Mouse (Mus musculus) Muller cell, postnatal 12 days (primary cell): ENCODE data around the gene Cenpb.
A peak's percentile ranks its signal among the peaks of the same experiment; 100 is the strongest.

Source experiments
- DNase-seq: peaks from one replicate; pipeline ENCODE4 v3.0.0-alpha.2; 2015; ENCODE audit errors: inconsistent ontology term

Gene Cenpb

DNA sequence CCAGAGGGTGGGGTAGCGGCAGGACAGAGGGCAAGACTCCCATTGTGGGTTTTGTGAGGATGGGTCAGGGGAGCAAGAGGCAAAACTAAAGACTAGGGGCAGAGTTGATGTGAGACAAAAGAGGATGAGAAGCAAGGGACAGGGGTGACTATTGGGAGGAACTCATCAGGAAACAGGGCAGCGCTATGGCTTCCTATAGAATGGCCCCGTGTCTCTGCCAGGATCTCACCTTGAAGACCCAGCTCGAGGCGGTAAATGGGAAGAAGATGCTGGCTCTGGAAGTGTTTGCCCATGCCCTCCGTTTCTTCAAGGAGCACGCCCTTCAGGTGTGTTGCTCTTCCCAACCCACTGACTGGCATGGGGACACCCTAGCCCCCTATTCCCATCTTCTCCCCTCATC, 41.1 kb downstream of the Cenpb start:
- DNase-seq = no peak

DNA sequence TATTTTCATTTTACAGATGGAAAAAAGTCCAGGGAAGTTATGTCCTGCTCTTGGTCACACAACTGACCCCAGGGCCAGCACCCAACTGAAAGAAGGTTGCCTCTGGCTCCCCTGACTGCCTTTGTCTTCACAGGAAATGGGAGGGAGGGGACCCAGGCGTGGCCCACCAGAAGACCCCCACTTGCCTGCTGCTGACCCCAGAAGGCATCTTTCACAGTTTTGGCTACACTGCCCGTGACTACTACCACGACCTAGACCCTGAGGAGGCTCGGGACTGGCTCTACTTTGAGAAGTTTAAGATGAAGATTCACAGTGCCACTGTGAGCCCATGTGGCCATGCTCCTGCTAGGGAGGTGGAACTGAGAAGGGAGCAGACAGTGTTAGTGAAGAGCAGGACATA, 41.6 kb downstream of the Cenpb start:
- no peak for DNase-seq

DNA sequence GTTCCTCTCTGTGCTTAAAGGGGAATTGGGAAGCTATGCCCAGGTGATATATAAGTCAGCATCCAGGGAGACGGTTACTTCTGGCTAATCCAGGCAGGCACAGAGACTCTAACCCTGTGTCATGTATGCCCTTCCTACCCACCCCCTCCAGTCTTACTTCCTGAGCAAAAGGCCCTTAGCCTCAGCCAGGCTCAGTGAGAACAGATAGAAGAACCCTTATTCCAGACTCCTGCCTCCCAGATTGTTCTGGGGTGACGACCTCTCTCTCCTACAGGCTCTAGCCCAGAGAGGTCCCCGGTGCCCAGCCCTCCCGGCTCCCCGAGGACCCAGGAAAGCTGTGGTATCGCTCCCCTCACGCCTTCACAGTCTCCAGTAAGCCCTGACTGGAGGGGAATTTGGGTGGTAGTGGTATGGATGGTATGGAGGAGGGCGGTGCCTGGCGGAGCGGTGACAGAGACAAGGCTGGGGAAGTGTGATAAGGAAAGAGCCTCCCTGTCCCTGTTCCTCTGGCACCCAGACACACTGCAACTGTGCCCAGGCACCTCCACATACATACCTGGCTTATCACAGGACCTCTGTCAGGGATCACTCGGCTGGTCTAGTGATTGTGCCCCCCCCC, 44.2 kb downstream of the Cenpb start:
- DNase-seq = no peak

DNA sequence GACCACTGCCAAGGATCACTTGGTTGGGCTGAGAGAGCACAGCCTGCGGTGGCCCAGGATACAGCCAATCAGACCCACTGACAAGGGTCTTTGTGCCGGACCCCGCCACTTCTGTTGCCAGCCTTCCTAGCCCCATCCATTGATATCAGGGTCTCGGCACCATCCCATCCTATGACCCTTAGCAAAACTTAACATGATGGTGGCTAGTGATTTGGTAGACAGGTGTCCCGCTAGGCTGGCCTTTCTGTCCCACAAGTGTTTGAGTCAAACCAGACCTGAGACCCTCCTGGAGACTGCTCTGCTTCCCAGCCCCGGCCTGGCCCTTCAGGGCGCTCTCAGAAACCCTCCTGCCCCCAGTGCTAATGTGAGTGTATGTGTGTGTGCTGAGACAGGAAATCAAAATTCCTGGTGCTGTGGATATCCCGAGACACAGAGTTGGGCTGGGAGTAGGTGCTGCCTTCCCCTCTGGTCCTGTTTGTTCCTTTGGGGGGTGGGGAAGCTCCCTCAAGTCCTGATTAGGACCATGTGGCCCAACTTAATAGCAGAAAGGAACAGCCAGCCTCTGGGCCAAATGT, 45.0 kb downstream of the Cenpb start:
- no peak for DNase-seq

DNA sequence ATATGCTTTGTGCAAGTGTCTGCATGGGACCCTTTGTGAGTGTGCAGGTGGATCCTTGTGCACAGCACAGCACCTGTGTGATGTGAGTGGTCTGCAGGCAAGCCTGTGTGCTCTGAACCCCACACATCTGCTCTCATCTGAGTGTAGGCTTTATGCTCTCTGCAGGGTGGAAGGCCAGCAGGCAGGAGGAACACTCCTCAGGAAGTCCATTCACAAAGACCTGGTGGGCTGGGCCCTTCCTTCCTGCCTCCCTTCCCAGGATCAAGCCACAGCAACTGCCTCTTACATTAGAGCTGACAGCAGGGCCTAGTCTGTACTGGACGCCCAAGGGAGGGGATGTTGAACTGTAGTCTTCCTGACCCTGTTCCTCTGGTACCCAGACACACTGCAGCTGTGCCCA, 45.5 kb downstream of the Cenpb start:
- no peak for DNase-seq

DNA sequence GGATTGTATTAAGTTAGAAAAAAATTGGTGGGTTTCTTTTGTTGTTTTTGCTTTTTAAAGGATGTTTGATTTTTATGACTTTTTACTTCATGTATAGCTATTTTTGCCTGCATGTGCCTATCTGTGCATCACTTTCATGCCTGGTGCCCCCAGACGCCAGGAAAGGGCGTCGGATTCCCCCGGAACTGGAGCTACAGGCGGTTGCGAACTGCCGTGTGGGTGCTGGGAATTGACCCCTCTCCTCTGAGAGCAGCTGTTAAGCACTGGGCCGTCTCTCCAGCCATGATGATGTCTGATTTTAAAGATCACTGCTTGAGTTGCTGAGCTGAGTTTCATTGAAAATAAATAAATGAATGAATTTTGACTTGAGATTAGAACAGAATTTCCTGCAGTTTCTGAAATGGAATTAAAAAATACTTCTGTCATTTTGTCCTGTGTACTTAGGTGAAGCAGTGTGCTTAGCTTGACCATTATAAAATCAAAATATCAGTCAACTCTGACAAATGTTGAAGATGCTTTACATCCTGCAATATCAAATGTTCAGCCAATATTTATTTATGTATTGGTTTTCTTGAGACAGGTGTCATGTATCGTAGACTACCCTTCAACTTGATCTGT, 46.8 kb downstream of the Cenpb start, which contains the start of gene Gm11037:
TSS of gene Gm11037 (plus strand) at position 568 of the 618 bp plus-strand sequence.
- no peak for DNase-seq

DNA sequence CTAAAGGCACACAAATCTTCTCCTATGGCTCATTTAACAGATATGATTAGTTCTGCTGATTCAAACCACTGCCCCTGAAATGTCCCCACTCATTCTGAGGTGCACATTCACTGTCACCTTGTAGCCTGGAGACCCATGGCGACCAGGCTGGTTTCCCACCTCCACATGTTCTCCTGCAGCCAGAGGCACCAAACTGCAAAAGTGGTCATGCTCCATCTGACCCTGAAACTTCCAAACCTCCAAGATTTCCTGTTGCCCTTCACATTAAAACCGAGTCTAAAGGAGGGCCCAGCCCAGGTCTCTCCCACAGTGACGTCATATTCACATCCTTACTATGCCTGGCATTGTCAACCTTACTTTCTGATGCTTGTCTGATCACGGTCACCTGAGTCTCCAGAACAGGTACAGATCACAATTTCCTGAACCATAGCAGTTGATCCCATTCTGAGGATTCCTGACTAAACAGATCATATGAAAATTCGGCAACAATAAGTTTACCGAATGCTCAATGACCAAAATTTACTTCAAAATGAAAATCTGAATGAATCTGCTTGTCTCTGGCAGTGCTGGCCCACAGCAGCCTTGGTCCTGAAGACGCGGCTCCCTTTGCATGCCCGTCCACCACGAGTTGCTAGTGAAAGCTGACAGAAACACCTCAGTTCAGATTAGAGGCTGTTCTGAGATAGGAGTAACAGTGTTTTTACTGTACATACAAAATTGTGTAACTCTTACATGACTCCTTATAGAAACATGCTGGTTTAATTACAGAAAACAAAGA, 47.6 kb downstream of the Cenpb start:
- DNase-seq = no peak

DNA sequence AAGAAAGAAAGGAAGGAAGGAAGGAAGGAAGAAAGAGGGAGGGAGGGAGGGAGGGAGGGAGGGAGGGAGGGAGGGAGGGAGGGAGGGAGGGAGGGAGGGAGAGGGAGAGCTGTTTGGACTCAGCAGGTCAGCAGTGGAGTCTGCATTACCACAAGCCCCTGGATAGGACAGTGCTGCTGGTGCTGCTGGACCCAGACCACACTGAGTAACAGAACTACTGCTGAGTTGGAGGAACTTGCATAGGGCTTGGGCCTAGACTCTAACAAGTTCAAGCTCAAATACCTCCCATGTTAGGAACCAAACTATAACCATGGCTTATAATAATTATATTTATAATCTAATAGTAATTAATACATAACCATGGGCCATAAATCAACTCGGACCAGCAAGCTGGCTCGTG, 49.0 kb downstream of the Cenpb start:
- no peak for DNase-seq

DNA sequence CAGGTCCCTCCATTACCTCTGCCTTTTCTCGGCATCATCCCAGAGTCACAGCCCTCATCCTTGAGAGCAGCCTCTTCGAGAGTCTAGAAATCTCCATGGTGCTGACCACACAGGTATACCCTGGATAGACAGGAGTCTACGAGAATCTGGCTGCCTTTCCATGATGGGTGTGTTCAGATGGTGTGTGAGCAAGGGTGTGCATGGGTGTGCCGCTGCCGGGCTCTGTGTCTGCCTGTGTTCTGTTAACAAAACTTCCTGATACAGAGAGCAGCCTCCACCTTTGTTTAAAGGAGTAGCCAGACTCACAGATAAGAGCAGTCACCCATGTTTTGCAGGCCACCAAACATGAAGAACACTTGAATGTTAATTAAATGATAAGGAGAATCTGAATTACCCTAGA, 50.0 kb downstream of the Cenpb start:
- DNase-seq = no peak

DNA sequence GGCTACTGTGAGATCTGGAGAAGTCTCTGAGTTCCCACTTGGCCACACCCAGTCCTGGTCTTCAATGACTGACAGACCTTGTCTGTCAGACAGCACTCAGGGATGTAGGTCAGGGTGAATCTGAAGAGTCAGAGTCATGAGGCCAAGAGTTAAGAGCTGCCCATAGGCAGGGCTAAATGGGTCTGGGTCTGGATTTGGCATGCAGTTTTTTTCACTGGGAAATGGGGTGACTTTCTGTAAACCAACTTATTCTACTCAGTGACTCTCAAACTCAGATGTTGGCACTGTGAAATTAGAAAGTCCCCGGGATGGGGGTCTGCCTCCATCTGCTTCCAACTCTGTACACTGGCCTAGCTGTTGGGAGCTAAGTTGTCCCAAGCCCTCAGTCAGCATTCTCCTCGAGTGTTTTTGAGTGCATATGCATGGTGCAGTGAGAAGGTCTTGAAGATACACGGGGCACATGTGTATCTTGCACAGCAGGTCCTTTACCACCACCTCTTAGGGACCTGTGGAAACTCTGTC, 51.2 kb downstream of the Cenpb start:
- DNase-seq = no peak

DNA sequence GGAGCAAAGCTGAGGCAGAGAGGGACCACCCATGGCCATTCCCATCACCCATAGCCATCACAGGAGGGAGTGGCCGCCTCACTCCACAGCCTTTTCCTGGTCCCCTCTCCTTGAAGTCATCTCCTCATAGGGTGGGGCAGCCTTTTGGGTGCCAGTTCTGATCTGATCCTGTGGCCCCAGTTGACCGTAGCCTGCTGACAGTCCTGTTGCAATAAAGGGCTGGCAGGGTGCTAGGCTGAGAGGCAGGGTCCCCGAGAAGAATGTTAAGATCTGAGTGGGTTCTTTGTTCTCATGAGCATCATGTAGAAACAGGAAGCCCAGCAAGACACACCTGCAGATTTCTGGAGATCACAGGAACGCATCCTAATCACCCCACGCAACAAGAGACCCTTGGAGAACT, 51.7 kb downstream of the Cenpb start:
- no peak for DNase-seq

DNA sequence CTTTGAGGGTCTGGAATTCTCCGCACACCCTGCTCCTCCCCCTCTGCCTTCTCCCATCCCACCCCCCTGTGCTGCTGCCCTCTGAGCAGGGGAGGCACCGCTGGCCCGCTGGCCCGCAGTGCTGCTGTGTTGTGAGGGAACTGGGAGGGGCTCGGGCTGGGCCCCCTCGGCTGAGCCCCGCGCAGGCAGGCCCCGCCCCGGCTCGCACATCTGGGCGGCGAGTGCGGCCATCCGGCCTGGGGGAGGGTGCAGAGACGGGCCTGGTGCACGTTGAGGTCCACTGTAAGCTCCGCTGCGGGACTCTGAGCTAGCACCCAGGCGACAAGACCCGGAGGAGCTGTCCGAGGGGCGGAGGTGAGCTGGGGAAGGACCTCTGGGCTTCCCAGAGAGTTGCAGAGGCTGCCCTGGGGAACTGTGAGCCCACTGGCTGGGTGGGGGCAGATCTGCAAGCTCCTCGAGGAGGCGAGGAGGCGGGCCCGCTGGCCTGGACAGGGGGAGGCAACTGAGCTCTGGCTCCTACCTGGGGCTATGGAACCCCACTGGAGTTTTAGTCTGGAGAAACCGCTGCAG, 52.6 kb downstream of the Cenpb start, which contains the start of gene Hspa12b:
TSS of gene Hspa12b (plus strand) at position 120 of the 570 bp plus-strand sequence.
- DNase-seq = peak; percentile 9

DNA sequence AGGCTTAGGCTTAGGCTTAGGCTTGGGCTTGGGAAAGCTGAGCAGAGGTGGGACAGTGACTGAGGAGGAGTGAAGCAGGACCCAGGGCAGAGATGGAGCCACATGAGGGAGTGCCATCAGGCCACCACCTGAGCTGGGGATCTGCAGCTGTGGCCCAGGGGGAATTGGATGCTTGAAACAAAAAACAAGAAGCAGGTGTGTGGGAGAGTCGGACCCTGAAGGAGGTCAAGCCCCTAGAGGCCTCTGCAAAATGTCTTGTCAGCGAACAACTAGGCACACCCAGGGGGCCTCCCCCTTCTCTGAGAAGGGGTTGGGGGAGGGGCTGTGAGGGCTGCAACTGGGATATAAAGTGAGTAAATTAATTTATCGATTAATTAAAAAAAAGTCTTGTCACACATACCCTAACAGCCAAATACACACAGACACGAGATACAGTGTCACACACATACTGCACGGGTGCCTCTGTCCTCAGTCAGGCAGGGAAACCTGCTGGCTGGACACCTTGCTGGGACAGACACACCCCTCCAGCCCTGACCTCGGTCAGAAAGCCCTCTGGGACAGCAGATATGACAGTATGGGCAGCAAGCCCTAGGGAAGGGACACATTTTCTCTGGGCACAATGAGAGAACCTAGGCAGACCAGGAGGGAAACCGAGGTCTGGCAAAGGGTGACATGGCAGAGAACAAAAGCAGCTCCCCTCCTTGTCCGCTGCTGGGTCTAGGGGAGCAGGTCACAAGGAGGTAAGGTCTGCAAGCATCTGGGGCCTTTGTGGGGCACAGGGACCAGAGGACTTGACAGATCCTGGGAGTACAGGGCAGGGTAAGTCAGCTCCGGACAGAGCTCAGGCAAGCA, 53.7 kb downstream of the Cenpb start:
- DNase-seq = no peak
